Mouse (Mus musculus) spleen, adult 18-20 months (tissue): ENCODE data around the gene Cst9.

Experiments used
- DNase-seq, 2 experiments: peaks; one replicate each; pipeline ENCODE4 v3.0.0; 2022; ENCODE audit warnings: mixed read lengths in 2 of 2

Cst9 gene

DNA sequence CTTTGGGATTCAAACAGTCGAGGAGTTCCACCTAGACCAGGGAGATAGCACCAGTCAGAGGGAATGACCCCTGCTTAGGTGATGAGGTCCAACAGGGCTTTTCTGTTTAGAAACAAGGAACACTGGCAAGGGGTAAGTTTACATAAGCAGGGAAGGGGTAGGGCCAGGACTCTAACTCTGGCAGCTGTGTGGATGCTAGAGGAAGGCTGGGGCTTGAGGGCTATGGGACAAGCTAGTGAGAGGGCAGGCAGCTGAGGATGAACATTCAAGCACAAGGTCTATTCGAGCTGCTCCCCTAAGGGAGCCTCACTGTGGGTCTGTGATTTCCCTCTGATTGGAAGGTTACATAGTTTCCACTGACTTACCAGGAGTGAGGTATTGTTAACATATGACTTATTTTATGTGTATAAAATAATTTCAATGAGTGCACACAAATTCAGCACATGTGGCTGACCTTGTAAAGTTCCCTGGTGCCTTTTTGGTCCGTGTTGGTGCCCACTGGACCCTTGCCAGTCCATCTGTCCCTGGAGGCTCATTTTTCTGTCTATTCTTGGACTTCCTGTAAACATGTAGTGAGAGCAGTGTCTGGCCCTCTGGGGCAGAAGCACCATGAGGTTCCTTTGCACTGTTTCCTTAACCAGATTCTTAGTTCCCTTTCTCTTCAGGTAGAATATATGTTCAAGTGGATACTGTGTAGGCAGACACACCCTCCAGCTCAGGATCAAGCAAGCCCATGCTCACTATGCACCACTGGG, 42.2 kb downstream of the Cst9 start:
- DNase-seq = peak; percentile 39 to 43

DNA sequence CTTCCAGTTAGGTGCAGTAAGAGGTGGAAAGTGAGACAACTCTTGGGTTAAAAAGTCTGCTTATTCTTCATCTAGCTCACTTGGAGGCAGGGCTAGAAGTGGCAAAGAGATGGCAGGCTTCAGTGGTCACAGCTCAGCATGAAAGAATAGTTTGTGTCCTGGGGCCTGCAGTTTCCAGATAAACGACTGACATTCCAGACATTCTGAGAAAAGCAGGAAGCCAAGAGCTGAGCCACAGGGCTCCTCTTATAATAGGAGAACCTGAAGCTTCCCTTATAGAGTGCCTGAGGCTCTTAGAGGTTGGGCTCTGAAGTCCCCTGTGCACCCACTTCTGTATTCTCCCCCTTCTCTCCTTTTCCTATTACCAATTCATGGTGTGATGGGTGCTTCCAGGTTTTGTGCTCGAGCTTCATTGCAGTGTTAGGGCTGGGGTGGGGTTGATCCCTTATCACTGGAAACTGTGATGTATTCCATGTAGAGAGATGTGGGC, 43.7 kb downstream of the Cst9 start:
- DNase-seq = no peak

GRCm38 (mm10) chr2:148879199-148879598, 44.3 kb downstream of the Cst9 start:
- DNase-seq = no peak

GRCm38 (mm10) chr2:148884738-148885137, 49.8 kb downstream of the Cst9 start:
- DNase-seq = no peak
